Mouse (Mus musculus): ENCODE data around the gene Nrg4. TPM values are rescaled to one million over a fixed set of nuclear protein-coding genes. Genes with fewer than 3 reads are reported as not detected.
"Not testable (repeated sequence)": the region's sequence is repeated elsewhere in the genome, so short reads cannot be mapped to it uniquely, and the experiment has no call there.

Nrg4 gene
- polyA plus RNA-seq, 1 experiment from 2014 or later: 2.0 TPM

GRCm38 (mm10) chr9:55248465-55248864 is 78.2 kb downstream of the Nrg4 start:
- H3K9me3 ChIP-seq (replicated peaks): no peaks in the 10 kb centered on the region
- no peak overlapping the region for H3K27ac ChIP-seq (ENCODE audit: poor library complexity, severe bottlenecking)
- peaks cover 7% of the 10 kb centered on the region; the same call in 1 of the 2 replicates for H3K4me1 ChIP-seq (replicated peaks)
- no peaks in the 10 kb centered on the region for H3K36me3 ChIP-seq
- no peak overlapping the region for H3K4me2 ChIP-seq
- 81% methylated on average over 4 of the region's 4 CpGs for WGBS
- H3K9ac ChIP-seq: no peak overlapping the region
- ATAC-seq (ENCODE audit: insufficient number of reproducible peaks, low FRiP score): no peak
- H3K4me3 ChIP-seq: no peak overlapping the region
- no peaks in the 10 kb centered on the region for H3K27me3 ChIP-seq (replicated peaks)

- no peak for ATAC-seq (ENCODE audit: insufficient number of reproducible peaks, low FRiP score)
- peaks cover 7% of the 10 kb centered on the region; the same call in 1 of the 2 replicates for H3K4me1 ChIP-seq (replicated peaks)
- H3K27ac ChIP-seq (ENCODE audit: poor library complexity, severe bottlenecking): no peak overlapping the region
- no peak overlapping the region for H3K4me3 ChIP-seq
- no peaks in the 10 kb centered on the region for H3K27me3 ChIP-seq (replicated peaks)
- no peaks in the 10 kb centered on the region for H3K36me3 ChIP-seq
- 80% methylated on average over 4 of the region's 4 CpGs for WGBS
- no peak overlapping the region for H3K9ac ChIP-seq
- no peak overlapping the region for H3K4me2 ChIP-seq
- H3K9me3 ChIP-seq (replicated peaks): no peaks in the 10 kb centered on the region
These were observed 79.7 kb downstream of the Nrg4 start for GRCm38 (mm10) chr9:55246918-55247317.

GRCm38 (mm10) chr9:55246440-55246839 is 80.2 kb downstream of the Nrg4 start:
- Histone ChIP-seq H3K9me3 (replicated peaks) (no peaks in the 10 kb centered on the region), H3K4me2 (no peak overlapping the region), H3K4me1 (replicated peaks) (peaks cover 7% of the 10 kb centered on the region; the same call in 1 of the 2 replicates), H3K27me3 (replicated peaks) (no peaks in the 10 kb centered on the region), H3K36me3 (no peaks in the 10 kb centered on the region), H3K4me3 (no peak overlapping the region), H3K9ac (no peak overlapping the region), H3K27ac (ENCODE audit: poor library complexity, severe bottlenecking) (no peak overlapping the region)
- no peak for ATAC-seq (ENCODE audit: insufficient number of reproducible peaks, low FRiP score)
- whole genome bisulfite sequencing: 77% methylated on average over 8 of the region's 8 CpGs

GRCm38 (mm10) chr9:55245057-55245750 is 81.4 kb downstream of the Nrg4 start:
- not testable (repeated sequence) for H3K9ac ChIP-seq; H3K9me3 ChIP-seq (replicated peaks); H3K4me2 ChIP-seq; H3K27me3 ChIP-seq (replicated peaks); H3K36me3 ChIP-seq; H3K4me1 ChIP-seq (replicated peaks); H3K4me3 ChIP-seq
- 76% methylated on average over 1 of the region's 1 CpGs for WGBS
- ATAC-seq (ENCODE audit: insufficient number of reproducible peaks, low FRiP score): peak; percentile 66
- peak overlapping the region; percentile 32; the same call in 1 of the 2 replicates for H3K27ac ChIP-seq (ENCODE audit: poor library complexity, severe bottlenecking)

- Histone ChIP-seq H3K27me3 (replicated peaks) (no peaks in the 10 kb centered on the region), H3K4me2 (no peak overlapping the region), H3K9me3 (replicated peaks) (no peaks in the 10 kb centered on the region), H3K9ac (no peak overlapping the region), H3K27ac (ENCODE audit: poor library complexity, severe bottlenecking) (no peak overlapping the region), H3K4me3 (no peak overlapping the region), H3K36me3 (no peaks in the 10 kb centered on the region), H3K4me1 (replicated peaks) (peaks cover 7% of the 10 kb centered on the region; the same call in 1 of the 2 replicates)
- ATAC-seq (ENCODE audit: insufficient number of reproducible peaks, low FRiP score): no peak
- 61% methylated on average over 3 of the region's 3 CpGs for WGBS
These were observed 82.6 kb downstream of the Nrg4 start for GRCm38 (mm10) chr9:55244079-55244478.

GRCm38 (mm10) chr9:55243280-55243679 is 83.4 kb downstream of the Nrg4 start:
- no peaks in the 10 kb centered on the region for H3K36me3 ChIP-seq
- H3K27ac ChIP-seq (ENCODE audit: poor library complexity, severe bottlenecking): no peak overlapping the region
- no peak overlapping the region for H3K4me3 ChIP-seq
- peaks cover 7% of the 10 kb centered on the region; the same call in 1 of the 2 replicates for H3K4me1 ChIP-seq (replicated peaks)
- no peak overlapping the region for H3K9ac ChIP-seq
- no peaks in the 10 kb centered on the region for H3K27me3 ChIP-seq (replicated peaks)
- no peaks in the 10 kb centered on the region for H3K9me3 ChIP-seq (replicated peaks)
- WGBS: 69% methylated on average over 3 of the region's 3 CpGs
- ATAC-seq (ENCODE audit: insufficient number of reproducible peaks, low FRiP score): no peak
- H3K4me2 ChIP-seq: no peak overlapping the region

GRCm38 (mm10) chr9:55241863-55242685 is 84.6 kb downstream of the Nrg4 start:
- no peak for ATAC-seq (ENCODE audit: insufficient number of reproducible peaks, low FRiP score)
- Histone ChIP-seq H3K4me1 (replicated peaks) (peaks cover 7% of the 10 kb centered on the region; the same call in 1 of the 2 replicates), H3K4me2 (peak overlapping the region; percentile 66), H3K36me3 (no peaks in the 10 kb centered on the region), H3K9ac (no peak overlapping the region), H3K9me3 (replicated peaks) (no peaks in the 10 kb centered on the region), H3K27ac (ENCODE audit: poor library complexity, severe bottlenecking) (no peak overlapping the region), H3K4me3 (peak overlapping the region; percentile 28), H3K27me3 (replicated peaks) (no peaks in the 10 kb centered on the region)
- 30% methylated on average over 24 of the region's 24 CpGs for WGBS

- Histone ChIP-seq H3K4me3 (no peak overlapping the region), H3K9me3 (replicated peaks) (no peaks in the 10 kb centered on the region), H3K27ac (ENCODE audit: poor library complexity, severe bottlenecking) (no peak overlapping the region), H3K9ac (no peak overlapping the region), H3K27me3 (replicated peaks) (no peaks in the 10 kb centered on the region), H3K36me3 (no peaks in the 10 kb centered on the region), H3K4me2 (no peak overlapping the region), H3K4me1 (replicated peaks) (peaks cover 7% of the 10 kb centered on the region; the same call in 1 of the 2 replicates)
- no peak for ATAC-seq (ENCODE audit: insufficient number of reproducible peaks, low FRiP score)
- 48% methylated on average over 5 of the region's 5 CpGs for WGBS
These were observed 85.8 kb downstream of the Nrg4 start for GRCm38 (mm10) chr9:55240852-55241251.

GRCm38 (mm10) chr9:55236235-55237165 is 90.1 kb downstream of the Nrg4 start:
- Histone ChIP-seq H3K27me3 (replicated peaks) (no peaks in the 10 kb centered on the region), H3K36me3 (no peaks in the 10 kb centered on the region), H3K27ac (ENCODE audit: poor library complexity, severe bottlenecking) (no peak overlapping the region), H3K9ac (no peak overlapping the region), H3K4me3 (no peak overlapping the region), H3K4me2 (no peak overlapping the region), H3K9me3 (replicated peaks) (no peaks in the 10 kb centered on the region), H3K4me1 (replicated peaks) (no peaks in the 10 kb centered on the region)
- no peak for ATAC-seq (ENCODE audit: insufficient number of reproducible peaks, low FRiP score)
- WGBS: 69% methylated on average over 13 of the region's 13 CpGs

- not testable (repeated sequence) for H3K4me3 ChIP-seq; ATAC-seq (ENCODE audit: insufficient number of reproducible peaks, low FRiP score); H3K4me1 ChIP-seq (replicated peaks); H3K9ac ChIP-seq; H3K27me3 ChIP-seq (replicated peaks); H3K27ac ChIP-seq (ENCODE audit: poor library complexity, severe bottlenecking); H3K36me3 ChIP-seq; H3K4me2 ChIP-seq; H3K9me3 ChIP-seq (replicated peaks)
- 51% methylated on average over 11 of the region's 11 CpGs for WGBS
These were observed 93.6 kb downstream of the Nrg4 start for GRCm38 (mm10) chr9:55233076-55233475.

GRCm38 (mm10) chr9:55232586-55232985 is 94.1 kb downstream of the Nrg4 start:
- Histone ChIP-seq H3K4me2 (no peak overlapping the region), H3K9me3 (replicated peaks) (no peaks in the 10 kb centered on the region), H3K27ac (ENCODE audit: poor library complexity, severe bottlenecking) (no peak overlapping the region), H3K4me1 (replicated peaks) (no peaks in the 10 kb centered on the region), H3K4me3 (no peak overlapping the region), H3K9ac (no peak overlapping the region), H3K27me3 (replicated peaks) (no peaks in the 10 kb centered on the region), H3K36me3 (no peaks in the 10 kb centered on the region)
- ATAC-seq (ENCODE audit: insufficient number of reproducible peaks, low FRiP score): no peak
- 83% methylated on average over 7 of the region's 7 CpGs for WGBS

Measured in heart, embryonic 12.5 days (tissue).